Mouse (Mus musculus) heart, postnatal 4 days (tissue): ENCODE measurements around the gene Teddm2. TPM values are rescaled to one million over a fixed set of nuclear protein-coding genes. Genes with fewer than 3 reads are reported as not detected.

Source experiments
- DNase-seq: peaks from one replicate; pipeline ENCODE4 v3.0.0; 2021
- microRNA-seq, 2 experiments: library from miRNA; unstranded; fragments of <30 nt; microRNA quantifications; one replicate each; pipeline ENCODE4 v1.2.0; 2021 to 2022
- total RNA-seq, 2 experiments: library from RNA; stranded (reverse); gene quantifications; 2 replicates each; pipeline ENCODE4 v1.2.3; 2021

Gene Teddm2
- total RNA-seq, 2 experiments from 2014 or later: 0.16 to 0.26 TPM

- DNase-seq: no peak
Observed at GRCm38 (mm10) chr1:153814278-153814677, 85.8 kb downstream of the Teddm2 start.

- peak; percentile 79 for DNase-seq
Observed at GRCm38 (mm10) chr1:153807390-153807993, 92.5 kb downstream of the Teddm2 start.

- DNase-seq: no peak
Observed at GRCm38 (mm10) chr1:153803530-153803929, 96.5 kb downstream of the Teddm2 start.

DNA sequence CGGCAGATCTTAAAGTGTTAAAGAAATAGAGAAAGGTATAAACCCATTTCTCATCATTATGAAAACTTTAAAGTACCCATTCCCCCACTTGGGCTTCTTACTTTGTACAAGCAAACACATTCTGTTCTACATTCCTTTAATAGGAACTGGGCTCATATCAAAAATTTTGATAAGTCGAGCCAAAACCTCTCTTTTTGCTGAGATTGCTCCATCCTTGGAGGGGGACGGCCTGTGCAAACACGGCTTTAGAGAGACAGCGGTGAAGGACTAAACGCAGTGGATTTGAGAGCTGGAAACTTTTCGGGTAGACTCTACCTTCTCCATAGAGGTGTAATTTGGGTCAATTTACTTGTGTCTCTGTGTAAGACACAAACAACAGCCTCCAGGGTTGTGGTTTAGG, 97.3 kb downstream of the Teddm2 start:
- DNase-seq: no peak

Small RNA genes lying within 50 kb of the gene (microRNA-seq; reads per million reads assigned to microRNA genes)
- 18.0 to 23.3 reads per million in 2 experiments for gene Mir8114

Other genes with a start within 250 kb of the Teddm2 start
- under 1 TPM in 1 of 2 experiments, not detected in 1; 0.09 TPM for gene Rgs8, start 247.2 kb downstream of the Teddm2 start, total RNA-seq
- gene Rgs16, start 159.9 kb downstream of the Teddm2 start, total RNA-seq: 1 to 10 TPM; 3.1 to 4.6 TPM
- gene Rnasel, start 150.8 kb downstream of the Teddm2 start, total RNA-seq: 10 to 100 TPM; 20.5 to 21.1 TPM
- not detected for gene Rgsl1, start 56.1 kb downstream of the Teddm2 start, total RNA-seq
- not detected for gene Teddm1b, start 25.9 kb downstream of the Teddm2 start, total RNA-seq
- gene Teddm1a, start 8.5 kb downstream of the Teddm2 start, total RNA-seq: not detected
- gene Glul, start 284 bp downstream of the Teddm2 start, total RNA-seq: 100 to 1,000 TPM; 126 to 138 TPM